Mouse (Mus musculus) megakaryocyte, embryonic 14.5 days (primary cell): ENCODE data around the gene Dab2.

ENCODE experiments used
- FLI1 ChIP-seq: IDR thresholded peaks from 2 replicates; pipeline ENCODE4 v1.6.1; 2012; ENCODE audit warnings: low read length, inconsistent platforms, mixed read lengths
- GATA1 ChIP-seq: IDR thresholded peaks from 3 replicates; pipeline ENCODE4 v1.6.1; 2012; ENCODE audit warnings: mixed read lengths, low read length, inconsistent platforms, borderline replicate concordance

DNA sequence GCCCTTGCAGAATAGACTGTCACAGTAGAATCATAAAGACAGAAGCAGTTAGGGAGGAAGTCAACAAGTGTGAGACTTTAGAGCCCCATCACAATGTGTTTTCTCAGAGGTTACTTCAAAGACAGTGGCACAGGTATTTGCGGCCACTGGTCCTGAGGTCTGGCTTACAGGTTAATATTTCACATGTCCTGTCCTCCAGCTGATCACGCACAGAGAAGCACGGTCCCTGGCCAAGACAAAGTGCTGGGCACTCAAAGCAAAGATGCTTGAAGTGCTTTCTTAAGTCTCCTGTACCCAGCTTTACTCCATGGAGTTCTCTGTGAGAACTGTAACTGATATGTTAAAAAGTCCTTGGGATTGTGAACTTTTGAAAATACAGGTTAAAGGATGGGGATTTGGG lies 110.6 kb downstream of the Dab2 start:
- TF ChIP-seq GATA1 (no peak), FLI1 (no peak)
